Mouse (Mus musculus) lung, adult 2 months (tissue): ENCODE measurements at regions not wholly inside any gene's neighbourhood (a gene's known extent, or its start where the extent isn't known, plus 50 kb on each side); places are given as distances from the start of the nearest gene placed in this dataset.

ENCODE experiments used
- CTCF ChIP-seq: fragments of 200-500 bp; IDR thresholded peaks from 2 replicates; pipeline ENCODE4 v1.5.1; 2011; ENCODE audit warnings: mild to moderate bottlenecking, low read length, control low read depth; ENCODE audit not compliant: insufficient read depth
- POLR2A ChIP-seq: fragments of 200-500 bp; IDR thresholded peaks from 2 replicates; pipeline ENCODE4 v1.6.1; 2011; ENCODE audit warnings: low read depth, mild to moderate bottlenecking, control low read depth, low read length, borderline replicate concordance; ENCODE audit errors: extremely low read depth

GRCm38 (mm10) chr3:6920253-6920652, 300.0 kb upstream of the 1700008P02Rik start:
- no peak for TF ChIP-seq CTCF
- TF ChIP-seq POLR2A = no peak
